Mouse (Mus musculus) myocyte (in vitro differentiated cells): Measurements from ENCODE around the gene Epb41l2. TPM values are rescaled to one million over a fixed set of nuclear protein-coding genes. Genes with fewer than 3 reads are reported as not detected.

Source experiments
- H3K27me3 ChIP-seq: one replicate; pipeline ENCODE4 v1.6.1; 2011; ENCODE audit not compliant: control insufficient read depth, insufficient read depth, insufficient read length
- H3K36me3 ChIP-seq: one replicate; pipeline ENCODE4 v1.6.1; 2011; ENCODE audit not compliant: control insufficient read depth, insufficient read depth
- H3K4me2 ChIP-seq: one replicate; pipeline ENCODE4 v1.6.1; 2011; ENCODE audit warnings: low read depth, control low read depth
- H3K4me3 ChIP-seq: one replicate; pipeline ENCODE4 v1.5.1; 2011; ENCODE audit warnings: mild to moderate bottlenecking, control low read depth, moderate library complexity
- H3K79me2 ChIP-seq: one replicate; pipeline ENCODE4 v1.6.1; 2011; ENCODE audit not compliant: control insufficient read depth, insufficient read depth
- H3ac ChIP-seq: one replicate; pipeline ENCODE4 v1.6.1; 2011; ENCODE audit not compliant: control insufficient read depth, insufficient read length
- CEBPB ChIP-seq: IDR thresholded peaks from 2 replicates; pipeline ENCODE4 v1.6.1; 2011; ENCODE audit warnings: mild to moderate bottlenecking, moderate library complexity; ENCODE audit not compliant: poor library complexity, insufficient read depth, severe bottlenecking
- E2F4 ChIP-seq: IDR thresholded peaks from one replicate; pipeline ENCODE4 v1.6.1; 2011; ENCODE audit warnings: mild to moderate bottlenecking, control low read depth, moderate library complexity; ENCODE audit not compliant: insufficient read depth
- MAX ChIP-seq: IDR thresholded peaks from one replicate; pipeline ENCODE4 v1.6.1; 2011; ENCODE audit warnings: low read depth, mild to moderate bottlenecking, control low read depth
- MYOD1 ChIP-seq, 3 experiments: IDR thresholded peaks; one replicate each; pipeline ENCODE4 v1.6.1; 2011; ENCODE audit warnings: control low read depth in 2 of 3, low read depth in 2 of 3, mild to moderate bottlenecking in 2 of 3, moderate library complexity in 1 of 3; ENCODE audit not compliant: insufficient read length in 2 of 3, control insufficient read depth in 1 of 3
- MYOG ChIP-seq, 3 experiments: IDR thresholded peaks; one replicate each; pipeline ENCODE4 v1.6.1; 2011; ENCODE audit warnings: control low read depth in 2 of 3, low read depth in 2 of 3, mild to moderate bottlenecking in 2 of 3; ENCODE audit not compliant: insufficient read length in 2 of 3, control insufficient read depth in 1 of 3, insufficient read depth in 1 of 3
- POLR2A ChIP-seq: IDR thresholded peaks from one replicate; pipeline ENCODE4 v1.6.1; 2011; ENCODE audit warnings: low read depth, mild to moderate bottlenecking, control low read depth, moderate library complexity; ENCODE audit not compliant: insufficient read length
- POLR2AphosphoS2 ChIP-seq: IDR thresholded peaks from one replicate; pipeline ENCODE4 v1.6.1; 2011; ENCODE audit warnings: low read depth, control low read depth; ENCODE audit not compliant: insufficient read length
- REST ChIP-seq: IDR thresholded peaks from one replicate; pipeline ENCODE4 v1.6.1; 2011; ENCODE audit warnings: mild to moderate bottlenecking, control low read depth, moderate library complexity; ENCODE audit not compliant: insufficient read depth, insufficient read length
- SRF ChIP-seq: IDR thresholded peaks from one replicate; pipeline ENCODE4 v1.6.1; 2011; ENCODE audit warnings: low read depth; ENCODE audit not compliant: control insufficient read depth, insufficient read length
- TCF12 ChIP-seq: IDR thresholded peaks from one replicate; pipeline ENCODE4 v1.6.1; 2011; ENCODE audit warnings: mild to moderate bottlenecking, control low read depth; ENCODE audit not compliant: poor library complexity, insufficient read depth, severe bottlenecking
- TCF3 ChIP-seq: IDR thresholded peaks from one replicate; pipeline ENCODE4 v1.6.1; 2011; ENCODE audit warnings: low read depth, control low read depth; ENCODE audit not compliant: insufficient read length
- USF1 ChIP-seq: IDR thresholded peaks from one replicate; pipeline ENCODE4 v1.6.1; 2011; ENCODE audit warnings: low read depth, mild to moderate bottlenecking, control low read depth, moderate library complexity
- polyA plus RNA-seq: library from polyadenylated mRNA; unstranded; fragments of >200 nt; fragmentation: generic; extraction: Trizol; gene quantifications from one replicate; pipeline ENCODE4 v1.2.1, GENCODE M21; 2012; ENCODE audit warnings: missing spikeins

Epb41l2 gene
- polyA plus RNA-seq, 1 experiment = 22.3 TPM

GRCm38 (mm10) chr10:25393721-25394120 is 34.1 kb downstream of the Epb41l2 start:
- Histone ChIP-seq H3K79me2 (peaks cover 96% of the 10 kb centered on the region), H3K27me3 (no peaks in the 10 kb centered on the region), H3K36me3 (no peaks in the 10 kb centered on the region), H3ac (no peak overlapping the region), H3K4me3 (no peak overlapping the region), H3K4me2 (peak overlapping the region; percentile 68)
- TF ChIP-seq MYOG (IDR thresholded peaks at IDR 0.05; ENCODE audit: control insufficient read depth in 1 of 3, insufficient read depth in 1 of 3, insufficient read length in 2 of 3, low read depth in 2 of 3) = no peak
- TF ChIP-seq E2F4 = no peak
- TF ChIP-seq MYOD1 (IDR thresholded peaks at IDR 0.05; ENCODE audit: control insufficient read depth in 1 of 3, insufficient read length in 2 of 3, low read depth in 2 of 3) = no peak
- no peak for TF ChIP-seq TCF3
- no peak for TF ChIP-seq POLR2A
- no peak for TF ChIP-seq REST
- TF ChIP-seq SRF = no peak
- TF ChIP-seq MAX = no peak
- TF ChIP-seq USF1 = no peak
- TF ChIP-seq TCF12 = no peak

- H3K79me2 ChIP-seq = peaks cover 92% of the 10 kb centered on the region
- H3ac ChIP-seq = no peak overlapping the region
- H3K4me3 ChIP-seq = no peak overlapping the region
- no peaks in the 10 kb centered on the region for H3K27me3 ChIP-seq
- no peaks in the 10 kb centered on the region for H3K36me3 ChIP-seq
- TF ChIP-seq POLR2A (no peak), E2F4 (no peak), MYOG (IDR thresholded peaks at IDR 0.05; ENCODE audit: control insufficient read depth in 1 of 3, insufficient read depth in 1 of 3, insufficient read length in 2 of 3, low read depth in 2 of 3) (no peak), USF1 (no peak), SRF (no peak), CEBPB (no peak), TCF12 (no peak), POLR2AphosphoS2 (no peak), MAX (no peak), REST (no peak), TCF3 (no peak), MYOD1 (IDR thresholded peaks at IDR 0.05; ENCODE audit: control insufficient read depth in 1 of 3, insufficient read length in 2 of 3, low read depth in 2 of 3) (no peak)
- H3K4me2 ChIP-seq = no peak overlapping the region
Observed at GRCm38 (mm10) chr10:25395236-25395886, 35.8 kb downstream of the Epb41l2 start.

GRCm38 (mm10) chr10:25396859-25397258 is 37.3 kb downstream of the Epb41l2 start:
- H3K27me3 ChIP-seq = no peaks in the 10 kb centered on the region
- no peak overlapping the region for H3K4me2 ChIP-seq
- no peak overlapping the region for H3ac ChIP-seq
- no peaks in the 10 kb centered on the region for H3K36me3 ChIP-seq
- no peak for TF ChIP-seq MAX
- TF ChIP-seq TCF12 = no peak
- TF ChIP-seq MYOG (IDR thresholded peaks at IDR 0.05; ENCODE audit: control insufficient read depth in 1 of 3, insufficient read depth in 1 of 3, insufficient read length in 2 of 3, low read depth in 2 of 3) = no peak
- no peak for TF ChIP-seq USF1
- H3K79me2 ChIP-seq = peaks cover 92% of the 10 kb centered on the region
- no peak overlapping the region for H3K4me3 ChIP-seq

- no peak overlapping the region for H3K4me2 ChIP-seq
- peaks cover 92% of the 10 kb centered on the region for H3K79me2 ChIP-seq
- no peak overlapping the region for H3ac ChIP-seq
Observed at GRCm38 (mm10) chr10:25397767-25398690, 38.4 kb downstream of the Epb41l2 start.

GRCm38 (mm10) chr10:25399016-25399415 is 39.4 kb downstream of the Epb41l2 start:
- no peak overlapping the region for H3K4me2 ChIP-seq
- no peaks in the 10 kb centered on the region for H3K36me3 ChIP-seq
- H3ac ChIP-seq = no peak overlapping the region
- H3K27me3 ChIP-seq = no peaks in the 10 kb centered on the region
- TF ChIP-seq SRF (no peak), MYOD1 (IDR thresholded peaks at IDR 0.05; ENCODE audit: control insufficient read depth in 1 of 3, insufficient read length in 2 of 3, low read depth in 2 of 3) (no peak), USF1 (no peak), POLR2AphosphoS2 (no peak), TCF3 (no peak), TCF12 (no peak), CEBPB (no peak), E2F4 (no peak), POLR2A (no peak), MYOG (IDR thresholded peaks at IDR 0.05; ENCODE audit: control insufficient read depth in 1 of 3, insufficient read depth in 1 of 3, insufficient read length in 2 of 3, low read depth in 2 of 3) (no peak), REST (no peak), MAX (no peak)
- H3K4me3 ChIP-seq = no peak overlapping the region
- peaks cover 92% of the 10 kb centered on the region for H3K79me2 ChIP-seq

More at GRCm38 (mm10) chr10:25397767-25398690, 38.4 kb downstream of the Epb41l2 start:
- no peak for TF ChIP-seq POLR2A
- no peak for TF ChIP-seq TCF12
- TF ChIP-seq POLR2AphosphoS2 = no peak
- no peak overlapping the region for H3K4me3 ChIP-seq
- H3K27me3 ChIP-seq = no peaks in the 10 kb centered on the region
- no peaks in the 10 kb centered on the region for H3K36me3 ChIP-seq
